Mouse (Mus musculus) E14TG2a.4 (cell line): ENCODE data around the gene Rad52.

ENCODE experiments used
- CTCF ChIP-seq: conservative IDR thresholded peaks from 2 replicates; pipeline ENCODE4 v1.5.1; 2014; ENCODE audit warnings: low read length
- NANOG ChIP-seq: IDR thresholded peaks from 2 replicates; pipeline ENCODE4 v1.6.1; 2014; ENCODE audit warnings: borderline replicate concordance, low read length, mixed read lengths
- POU5F1 ChIP-seq: IDR thresholded peaks from 2 replicates; pipeline ENCODE4 v1.6.1; 2014; ENCODE audit warnings: low read length, borderline replicate concordance

DNA sequence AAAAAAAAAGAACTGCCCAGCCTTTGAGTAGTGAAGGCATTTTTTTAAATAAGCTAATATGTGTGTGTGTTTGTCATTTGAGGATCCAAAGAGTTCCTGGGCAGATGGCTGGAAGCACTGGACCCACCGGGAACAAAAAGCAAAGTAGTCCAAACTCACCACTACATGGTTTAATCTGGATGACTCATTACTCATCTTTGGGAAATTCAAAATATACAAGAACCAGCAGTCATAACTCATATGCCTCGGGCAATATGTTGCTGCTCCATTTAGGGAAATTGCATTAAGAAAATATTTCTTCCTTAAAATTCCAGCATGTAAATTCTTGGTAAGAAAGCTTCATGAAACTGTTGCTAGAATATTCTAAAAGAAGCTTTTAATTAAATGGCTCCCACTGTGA lies 42.3 kb upstream of the Rad52 start:
- TF ChIP-seq CTCF: no peak
- no peak for TF ChIP-seq POU5F1
- TF ChIP-seq NANOG: no peak
